Mouse (Mus musculus): ENCODE measurements around the gene Trpv5.

- TF ChIP-seq CTCF (IDR thresholded peaks at IDR 0.05; ENCODE audit: borderline replicate concordance, insufficient read depth, low read length) (no peak), POLR2A (IDR thresholded peaks at IDR 0.05; ENCODE audit: low read depth, low read length) (no peak)
Measured at GRCm38 (mm10) chr6:41646220-41646619, 34.3 kb downstream of the Trpv5 start.

All from embryonic fibroblast, embryonic 13.5 days (primary cell).